11 mouse cellular contexts compared by ENCODE assay signal in genomic region chr10:77242871-77243270, GRCm38 (mm10). TPM values are rescaled to one million over a fixed set of nuclear protein-coding genes. Genes with fewer than 3 reads are reported as not detected.
DNase-seq lines count a peak whose midpoint lies in the region; ATAC-seq lines count a peak whose summit lies in the region.
"Had no signal": no experiment of that assay in that cellular context is flagged by ENCODE, and none has a peak within 500 bp of the region (broad histone marks: within the 10 kb centered on the region; RNA-seq: fewer than 3 reads in every experiment).

No protein-coding gene starts in this region.

- no peak overlapping the region for H3K4me2 ChIP-seq in heart, embryonic 12.5 days
- no peak overlapping the region for H3K4me2 ChIP-seq in liver, embryonic 13.5 days
- H3K4me2 ChIP-seq in midbrain, embryonic 14.5 days (ENCODE audit: low read length): no peak overlapping the region

- no peak overlapping the region for H3K4me3 ChIP-seq in heart, embryonic 12.5 days
- H3K4me3 ChIP-seq in embryonic facial prominence, embryonic 10.5 days: no peak overlapping the region
- H3K4me3 ChIP-seq in liver, embryonic 13.5 days (replicated peaks): no peak overlapping the region
- no peak overlapping the region for H3K4me3 ChIP-seq in midbrain, embryonic 14.5 days (replicated peaks; ENCODE audit: low read depth, low read length)
- H3K4me3 ChIP-seq: midbrain, embryonic 10.5 days had no signal

- no peak overlapping the region for H3K9ac ChIP-seq in heart, embryonic 12.5 days
- no peak overlapping the region for H3K9ac ChIP-seq in liver, embryonic 13.5 days
- H3K9ac ChIP-seq in midbrain, embryonic 14.5 days (replicated peaks; ENCODE audit: low read length): no peak overlapping the region

- no peak for DNase-seq in heart, postnatal 10 days
- no peak for DNase-seq in embryonic facial prominence, embryonic 10.5 days (ENCODE audit: low spot score)
- DNase-seq in liver, embryonic 13.5 days: no peak
- peak; percentile 67 for DNase-seq in lung, postnatal 36 days
- DNase-seq in layer of hippocampus, postnatal 10 days (ENCODE audit: low spot score in 2 of 2): no peak
- no peak for DNase-seq in midbrain, embryonic 14.5 days
- no peak for DNase-seq in urinary bladder, postnatal 25 days (ENCODE audit: low spot score)
- DNase-seq: left cerebral cortex, postnatal 4 days; thymus, postnatal 25 days had no signal

- WGBS in heart, embryonic 12.5 days: 74% methylated on average over 14 of the region's 14 CpGs
- 91% methylated on average over 14 of the region's 14 CpGs for WGBS in embryonic facial prominence, embryonic 10.5 days
- 60% methylated on average over 14 of the region's 14 CpGs for WGBS in liver, embryonic 13.5 days (ENCODE audit: insufficient replicate concordance)
- WGBS in midbrain, embryonic 14.5 days: 89% methylated on average over 14 of the region's 14 CpGs

- no peaks in the 10 kb centered on the region for H3K36me3 ChIP-seq in heart, embryonic 12.5 days
- H3K36me3 ChIP-seq in embryonic facial prominence, embryonic 10.5 days (replicated peaks): no peaks in the 10 kb centered on the region
- H3K36me3 ChIP-seq in liver, embryonic 13.5 days: no peaks in the 10 kb centered on the region
- no peaks in the 10 kb centered on the region for H3K36me3 ChIP-seq in midbrain, embryonic 14.5 days (ENCODE audit: control insufficient read depth, insufficient read depth, low read length)
- H3K36me3 ChIP-seq: midbrain, embryonic 10.5 days had no signal

- no peak for ATAC-seq in heart, embryonic 12.5 days (ENCODE audit: insufficient number of reproducible peaks, low FRiP score)
- ATAC-seq in liver, embryonic 13.5 days (ENCODE audit: low read depth): peak; percentile 43; the same call in 1 of the 2 replicates
- ATAC-seq in midbrain, embryonic 14.5 days (ENCODE audit: low FRiP score, low TSS enrichment): no peak

- H3K27ac ChIP-seq in heart, embryonic 12.5 days (ENCODE audit: poor library complexity, severe bottlenecking): 0 out of 2 replicates have a peak overlapping the region, but pooled peaks have one; percentile 2
- peak overlapping the region; percentile 60; the same call in 1 of the 2 replicates for H3K27ac ChIP-seq in embryonic facial prominence, embryonic 10.5 days (replicated peaks)
- H3K27ac ChIP-seq in liver, embryonic 13.5 days: peak overlapping the region; percentile 3; the same call in 1 of the 2 replicates
- no peak overlapping the region for H3K27ac ChIP-seq in midbrain, embryonic 14.5 days (replicated peaks; ENCODE audit: low read depth, low read length)
- H3K27ac ChIP-seq: midbrain, embryonic 10.5 days had no signal

- 0 out of 2 replicates have a peak, but pooled peaks cover 6% of the 10 kb centered on the region for H3K9me3 ChIP-seq in heart, embryonic 12.5 days (replicated peaks)
- no peaks in the 10 kb centered on the region for H3K9me3 ChIP-seq in embryonic facial prominence, embryonic 10.5 days
- H3K9me3 ChIP-seq in liver, embryonic 13.5 days (replicated peaks): no peaks in the 10 kb centered on the region
- no peaks in the 10 kb centered on the region for H3K9me3 ChIP-seq in midbrain, embryonic 14.5 days (ENCODE audit: control insufficient read depth, low read length)
- H3K9me3 ChIP-seq: midbrain, embryonic 10.5 days had no signal

- no peaks in the 10 kb centered on the region for H3K27me3 ChIP-seq in heart, embryonic 12.5 days (replicated peaks)
- no peaks in the 10 kb centered on the region for H3K27me3 ChIP-seq in embryonic facial prominence, embryonic 10.5 days (replicated peaks; ENCODE audit: low read depth, poor library complexity, severe bottlenecking)
- peaks cover 5% of the 10 kb centered on the region; the same call in 1 of the 2 replicates for H3K27me3 ChIP-seq in liver, embryonic 13.5 days
- H3K27me3 ChIP-seq in midbrain, embryonic 14.5 days (ENCODE audit: control insufficient read depth, insufficient read depth, low read length): no peaks in the 10 kb centered on the region

- intact Hi-C loops in heart, postnatal 10 days (cut with DNase I): no loop called here

- H3K4me1 ChIP-seq in heart, embryonic 12.5 days (replicated peaks): peaks cover 30% of the 10 kb centered on the region
- H3K4me1 ChIP-seq in embryonic facial prominence, embryonic 10.5 days: peaks cover 20% of the 10 kb centered on the region; the same call in 1 of the 2 replicates
- H3K4me1 ChIP-seq in liver, embryonic 13.5 days (replicated peaks): peaks cover 25% of the 10 kb centered on the region
- H3K4me1 ChIP-seq in midbrain, embryonic 14.5 days (ENCODE audit: control insufficient read depth, insufficient read depth, low read length): no peaks in the 10 kb centered on the region
- H3K4me1 ChIP-seq: midbrain, embryonic 10.5 days had no signal

RNA-seq across cellular contexts. Expression of gene Pofut2, which starts 16.1 kb away (rescaled TPM):
- polyA plus RNA-seq in heart, embryonic 12.5 days (2016; fragmentation: Nextera tagmentation; extraction: Ambion mirVana): 131 and 135 TPM in 2 replicates
- 10 to 100 TPM; 60.3 to 61.0 TPM for total RNA-seq in heart, postnatal 10 days (2021)
- 74.5 and 77.0 TPM in 2 replicates for polyA plus RNA-seq in embryonic facial prominence, embryonic 10.5 days (2016; fragmentation: Nextera tagmentation; extraction: Ambion mirVana)
- 29.7 and 30.2 TPM in 2 replicates for polyA plus RNA-seq in liver, embryonic 13.5 days (2015; fragmentation: Nextera tagmentation; extraction: Ambion mirVana)
- 10 to 100 TPM; 30.7 to 36.2 TPM for total RNA-seq in layer of hippocampus, postnatal 10 days (2021)
- 43.4 and 52.0 TPM in 2 replicates for polyA plus RNA-seq in midbrain, embryonic 14.5 days (2014; fragmentation: Nextera tagmentation; extraction: Ambion mirVana)
